Mouse (Mus musculus) retina, postnatal 7 days (tissue): ENCODE data around the gene Bmpr1a.
"Not testable (repeated sequence)": the region's sequence is repeated elsewhere in the genome, so short reads cannot be mapped to it uniquely, and the experiment has no call there.

Experiments used
- DNase-seq: peaks from one replicate; pipeline ENCODE4 v3.0.0-alpha.2; 2012; ENCODE audit warnings: low read depth, low spot score

Gene Bmpr1a

DNA sequence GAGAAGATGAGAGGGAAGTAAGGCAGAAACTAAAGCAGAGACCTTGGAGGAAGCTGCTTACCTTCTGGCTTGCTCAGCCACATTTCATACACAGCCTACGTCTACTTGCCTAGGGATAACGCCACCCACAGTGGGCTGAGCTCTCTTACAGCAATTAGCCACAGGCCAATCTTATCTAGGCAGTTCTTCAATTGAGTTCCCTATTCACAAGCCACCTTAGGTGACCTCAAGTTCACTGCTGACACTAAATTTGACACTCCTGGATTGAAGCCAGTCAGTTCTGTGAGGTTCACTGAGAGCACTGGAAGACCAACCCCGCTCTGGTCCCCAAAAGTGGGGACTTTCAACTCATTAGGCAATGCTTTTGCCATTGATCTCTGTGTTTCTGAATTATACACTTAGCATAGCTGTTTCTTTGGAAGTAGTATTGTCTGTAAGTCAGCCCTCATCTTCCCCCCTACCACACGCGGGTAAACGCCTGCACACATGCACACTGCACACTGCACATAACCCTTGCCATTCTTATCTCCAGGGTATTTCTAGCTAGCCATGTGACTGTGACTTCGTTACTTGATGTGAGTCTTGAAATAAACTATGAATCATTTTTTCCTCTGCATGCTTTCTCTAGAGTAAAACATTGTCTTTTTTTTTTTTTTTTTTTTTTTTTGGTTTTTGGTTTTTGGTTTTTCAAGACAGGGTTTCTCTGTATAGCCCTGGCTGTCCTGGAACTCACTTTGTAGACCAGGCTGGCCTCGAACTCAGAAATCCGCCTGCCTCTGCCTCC is 120.0 kb downstream of the Bmpr1a start:
- no peak for DNase-seq

DNA sequence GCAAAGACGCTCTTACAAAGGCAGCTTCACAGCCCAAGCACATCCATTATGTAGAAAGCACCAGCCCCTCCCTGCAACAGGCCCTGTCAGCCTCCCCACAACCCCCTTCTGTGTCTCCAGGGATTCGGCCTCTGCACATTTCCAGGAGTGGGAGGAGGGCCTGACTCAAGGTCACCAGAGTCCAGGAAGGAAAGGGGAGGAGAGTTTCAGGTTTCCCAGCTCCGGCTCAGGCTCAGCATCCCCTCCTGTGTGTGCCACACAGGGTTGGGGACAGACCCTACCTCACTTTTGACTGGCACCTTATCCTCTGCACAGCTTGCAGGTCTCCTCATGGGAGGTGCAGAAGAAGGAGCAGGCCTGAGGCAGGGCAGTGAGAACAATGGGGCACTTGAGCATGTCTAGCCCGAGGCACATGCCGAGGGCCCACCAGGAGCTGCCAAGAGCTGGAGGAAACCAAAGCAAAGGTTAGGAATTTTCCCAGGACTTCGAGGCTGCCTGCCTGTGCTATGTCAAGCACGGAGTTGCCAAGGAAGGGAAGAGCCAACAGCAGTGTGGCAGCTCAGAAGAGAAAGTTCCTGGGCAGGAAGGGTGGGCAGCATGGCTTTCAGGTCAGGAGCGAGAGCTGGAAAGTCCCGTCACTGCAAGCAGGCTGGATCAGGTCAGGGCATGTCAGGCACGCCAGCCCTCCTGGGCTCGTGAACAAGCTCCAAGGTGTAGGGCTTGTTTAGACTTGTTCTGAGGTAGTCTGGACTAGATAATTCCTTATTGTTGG is 124.4 kb downstream of the Bmpr1a start:
- no peak for DNase-seq

DNA sequence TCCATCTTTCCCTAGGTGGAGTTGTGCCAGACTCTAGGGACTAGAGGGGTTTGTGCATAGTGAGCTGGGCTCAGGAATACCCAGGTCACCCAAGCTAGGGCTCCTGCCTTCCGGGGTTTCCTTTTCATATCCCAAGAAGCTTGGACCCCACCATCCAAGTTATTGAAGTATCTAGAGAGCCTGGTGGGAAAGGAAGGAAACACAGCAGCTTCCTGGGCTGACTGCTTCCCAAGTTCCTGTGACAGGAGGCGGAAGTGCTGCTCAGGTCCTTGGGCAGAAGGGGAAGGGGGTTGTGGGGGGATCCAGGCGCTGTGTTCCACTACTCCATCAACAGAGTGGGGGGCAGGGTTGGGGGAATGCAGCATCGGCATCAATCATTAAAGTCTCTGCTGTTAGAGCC is 126.0 kb downstream of the Bmpr1a start:
- DNase-seq = no peak

GRCm38 (mm10) chr14:34375941-34376340 is 127.2 kb downstream of the Bmpr1a start:
- no peak for DNase-seq

- DNase-seq = no peak
Measured at GRCm38 (mm10) chr14:34375415-34375904, 127.7 kb downstream of the Bmpr1a start, which contains the start of gene Mmrn2. TSS of gene Mmrn2 (plus strand) at chr14:34375465.

DNA sequence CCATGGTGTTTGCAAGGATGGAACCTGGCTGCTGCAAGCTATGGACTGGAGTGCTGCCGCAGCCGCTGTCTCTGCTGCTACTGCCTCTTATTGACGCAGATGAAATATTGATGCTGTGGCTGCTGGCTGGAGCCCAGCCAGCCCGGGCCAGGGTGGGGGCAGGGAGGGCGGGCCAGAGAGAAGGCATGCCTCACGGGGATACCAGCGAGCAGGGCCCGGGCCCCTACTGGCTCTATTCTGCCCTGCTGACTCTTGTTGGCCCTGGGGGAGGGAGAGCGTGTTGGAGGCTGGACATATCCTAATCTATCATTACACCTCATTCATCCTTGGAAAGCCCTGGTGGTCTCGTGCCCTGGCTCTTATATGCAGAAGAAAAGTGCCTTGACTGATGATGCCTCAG is 128.6 kb downstream of the Bmpr1a start, which contains the start of gene Sncg:
Gene Sncg (minus strand): TSS at position 213 of the 400 bp plus-strand sequence.
- DNase-seq = no peak

DNA sequence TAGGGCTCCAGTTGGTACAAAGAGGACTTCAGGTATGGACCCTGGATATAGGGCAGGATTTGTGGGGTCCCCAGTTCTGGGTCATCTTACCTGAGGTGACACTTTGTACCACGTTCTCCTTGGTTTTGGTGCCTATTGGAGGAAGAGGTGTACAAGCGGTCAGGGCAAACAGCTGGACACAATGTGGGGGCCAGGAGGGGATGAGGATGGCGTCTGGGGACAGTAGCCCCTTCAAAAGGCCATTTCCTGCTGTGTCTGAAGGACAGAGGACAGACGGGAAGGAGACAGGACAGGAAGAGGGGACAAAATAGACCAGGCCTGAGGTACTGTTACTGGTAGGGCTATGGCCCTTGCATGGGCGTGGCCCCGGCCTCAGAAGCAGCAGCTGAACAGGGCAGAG is 129.6 kb downstream of the Bmpr1a start:
- DNase-seq = no peak

GRCm38 (mm10) chr14:34372646-34373045 is 130.5 kb downstream of the Bmpr1a start:
- no peak for DNase-seq

- DNase-seq = no peak
Measured at GRCm38 (mm10) chr14:34371763-34372162, 131.4 kb downstream of the Bmpr1a start.

DNA sequence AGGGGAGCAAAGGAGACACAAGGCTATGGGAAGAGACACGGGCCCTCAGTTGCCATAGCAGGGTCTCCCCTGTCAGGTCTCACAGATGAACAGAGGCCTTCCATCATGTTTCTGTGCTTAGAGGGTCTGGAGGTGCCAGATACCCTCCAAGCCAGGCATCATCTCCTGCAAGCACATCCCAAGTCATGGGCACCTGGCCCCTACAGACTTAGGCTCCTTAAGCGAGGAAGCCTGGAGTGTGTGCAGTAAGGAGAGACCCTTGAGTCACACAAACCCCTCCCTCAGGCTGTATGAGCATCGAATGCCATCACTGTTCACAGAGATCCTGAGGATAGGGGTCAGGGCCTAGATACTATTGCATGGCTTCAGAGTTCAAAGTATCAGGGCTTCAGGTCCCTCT is 132.2 kb downstream of the Bmpr1a start:
- no peak for DNase-seq

DNA sequence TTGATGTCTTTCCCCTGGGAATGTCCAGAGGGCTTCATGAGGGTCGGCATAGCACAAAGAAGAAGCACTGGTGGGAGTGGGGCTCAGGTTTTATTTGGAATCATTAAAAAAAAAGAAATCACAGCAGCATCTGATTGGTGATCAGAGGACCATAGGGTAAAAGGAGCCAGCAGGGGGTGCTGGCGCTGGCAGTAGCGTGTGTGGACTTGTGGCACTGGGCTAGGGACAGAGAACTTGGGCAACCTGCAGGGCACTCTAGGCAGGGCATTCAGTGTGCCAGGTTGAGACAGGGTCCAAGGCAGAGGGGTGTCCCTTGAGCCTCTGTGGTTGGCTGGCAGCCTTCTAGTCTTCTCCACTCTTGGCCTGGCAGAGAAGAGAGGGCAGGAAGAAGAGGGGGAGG is 132.9 kb downstream of the Bmpr1a start:
- DNase-seq = no peak

DNA sequence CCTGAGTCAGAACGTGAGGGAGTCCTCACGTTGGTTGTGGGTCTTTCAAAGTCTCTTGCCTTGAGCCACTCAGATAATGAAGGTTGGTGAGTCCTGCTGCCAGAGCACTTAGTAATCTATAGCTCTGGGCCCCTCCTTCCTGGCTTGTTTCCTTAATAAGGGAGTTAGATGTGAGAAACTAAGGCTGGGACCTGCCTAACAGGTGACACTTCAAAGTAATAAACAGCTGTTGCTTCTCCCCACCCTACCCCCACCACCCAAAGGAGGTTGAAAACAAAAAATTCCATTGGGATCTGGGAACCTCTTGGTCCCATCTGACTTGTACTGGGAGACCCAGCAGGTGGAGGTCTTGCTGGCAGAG is 138.0 kb downstream of the Bmpr1a start:
- DNase-seq = no peak

DNA sequence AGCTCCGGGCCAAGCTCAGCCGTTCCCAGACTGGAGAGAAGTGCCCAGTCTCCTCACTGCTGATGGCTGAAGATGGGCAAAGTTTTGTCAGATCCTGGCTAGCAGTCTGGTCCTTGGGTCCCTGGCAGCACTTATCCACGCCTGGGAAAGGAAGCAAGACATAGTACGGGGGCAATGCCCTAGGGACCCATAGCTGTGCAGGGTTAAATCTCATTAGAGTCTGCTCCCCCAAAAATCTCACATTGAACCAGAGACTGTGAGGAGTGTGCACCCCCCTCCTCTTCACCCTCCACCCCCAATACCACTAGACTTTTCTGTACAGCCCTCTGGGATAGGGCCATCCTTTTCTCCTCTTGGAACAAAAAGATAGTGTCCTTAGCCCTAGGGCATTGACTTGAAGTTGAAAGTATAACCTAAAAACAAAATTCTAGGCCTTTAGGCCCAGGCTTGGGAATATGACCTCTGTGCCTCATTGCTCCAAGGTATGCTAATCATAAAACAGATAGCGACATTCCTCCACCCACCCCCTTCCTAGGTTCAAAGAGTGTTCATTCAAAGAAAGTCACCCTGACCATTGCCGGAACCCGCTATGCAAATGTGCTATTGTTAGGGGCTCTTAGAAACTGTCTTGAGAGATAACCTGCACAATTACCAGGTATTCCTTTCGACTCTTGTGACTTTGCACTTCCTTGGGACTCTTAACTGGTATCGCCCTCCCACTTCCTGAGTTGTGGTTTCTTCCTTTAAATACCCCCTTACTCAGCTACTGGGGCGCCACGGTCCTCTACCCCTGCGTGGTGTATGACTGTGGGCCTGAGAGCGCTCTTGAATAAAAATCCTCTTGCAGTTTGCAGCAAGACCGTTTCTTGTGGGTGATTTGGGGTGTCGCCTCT is 138.6 kb downstream of the Bmpr1a start:
- not testable (repeated sequence) for DNase-seq

DNA sequence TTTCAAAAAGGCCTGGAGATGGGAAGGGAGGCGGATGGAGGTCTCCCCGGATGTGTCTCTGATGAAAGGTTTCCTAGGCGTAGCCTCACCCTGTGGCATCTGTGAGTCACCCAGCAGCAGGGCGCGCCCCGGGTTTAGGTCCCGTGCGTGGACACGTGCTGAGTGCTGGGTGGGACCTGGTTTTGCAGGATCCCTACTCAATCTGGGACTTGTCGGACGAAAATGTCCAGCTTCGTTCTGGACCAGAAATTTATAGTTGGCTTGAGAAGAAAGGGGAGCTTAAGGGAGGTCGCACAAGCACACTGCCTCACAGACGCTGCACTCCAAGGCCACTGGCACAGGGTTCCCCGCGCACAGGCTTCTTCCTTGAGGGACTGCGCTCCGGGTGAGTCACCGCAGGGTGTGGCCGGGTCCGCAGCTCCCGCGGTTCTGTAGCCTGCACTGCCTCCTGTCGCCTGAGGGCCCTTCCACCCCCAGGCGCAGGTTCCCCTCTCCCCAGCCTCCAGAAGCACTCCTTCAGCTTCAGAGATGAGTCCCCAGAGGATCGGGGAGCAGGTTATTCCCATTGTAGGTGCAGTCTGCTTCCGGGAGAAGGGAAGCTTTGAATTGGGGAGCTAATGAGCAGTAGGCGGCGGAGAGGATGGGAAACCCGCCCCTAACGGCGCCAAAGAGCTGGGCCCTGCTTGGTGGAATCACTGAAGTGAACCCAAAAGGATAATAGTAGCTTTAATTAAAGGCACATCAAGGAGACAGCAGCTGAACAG is 139.5 kb downstream of the Bmpr1a start:
- no peak for DNase-seq

- no peak for DNase-seq
Measured at GRCm38 (mm10) chr14:34362726-34363445, 140.3 kb downstream of the Bmpr1a start.

DNA sequence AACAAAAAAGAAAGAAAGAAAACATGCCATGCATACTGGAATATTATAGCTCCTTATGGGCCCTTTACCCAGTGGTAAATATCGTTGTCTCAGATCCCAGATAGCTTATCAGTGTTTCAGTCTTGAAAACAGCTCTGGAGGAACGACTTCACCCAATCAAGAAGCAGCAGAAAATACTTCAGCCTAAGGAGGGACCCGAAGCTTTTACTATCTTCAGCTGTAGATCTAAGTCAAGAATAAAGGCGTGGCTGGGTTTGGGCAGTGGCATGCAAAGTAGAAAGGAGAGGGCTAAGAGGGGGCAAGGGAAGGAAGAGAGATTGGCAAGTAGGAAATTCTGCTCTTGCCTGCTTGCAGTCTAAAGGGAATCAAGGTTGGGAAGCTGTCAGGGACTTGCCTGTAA is 141.0 kb downstream of the Bmpr1a start:
- no peak for DNase-seq
